8 mouse cellular contexts compared by ENCODE assay signal in the genomic region with DNA sequence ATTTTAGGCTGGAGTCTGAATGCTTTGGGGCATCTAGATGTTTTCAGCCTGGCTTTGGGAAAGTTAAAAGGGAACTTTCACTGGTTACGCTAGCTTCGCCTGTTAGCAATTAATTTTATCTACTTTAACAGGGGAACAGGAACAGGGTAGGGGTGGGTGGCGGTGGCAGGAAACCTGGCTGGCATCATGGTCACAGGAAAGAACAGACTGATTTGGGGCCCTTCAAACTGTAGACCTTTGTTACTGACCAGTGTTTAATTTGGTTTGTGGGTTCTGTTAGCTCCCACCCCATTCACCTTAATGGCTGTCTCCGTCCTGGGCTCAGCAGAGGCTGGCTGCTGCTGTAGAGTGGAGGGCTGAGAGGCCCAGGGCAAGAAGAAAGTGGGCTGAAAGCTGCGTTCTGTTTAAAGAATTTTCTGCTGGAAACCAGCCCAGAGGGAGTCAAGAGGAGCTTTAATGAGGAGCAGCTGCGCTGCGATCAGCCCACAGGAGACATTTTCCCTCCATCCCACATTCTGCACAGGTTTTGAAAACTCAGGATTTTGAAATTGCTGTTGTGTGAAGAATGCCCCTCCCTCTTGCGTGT. TPM values are rescaled to one million over a fixed set of nuclear protein-coding genes. Genes with fewer than 3 reads are reported as not detected.
DNase-seq lines count a peak whose midpoint lies in the region; ATAC-seq and TF ChIP-seq lines count a peak whose summit lies in the region.

No protein-coding gene starts in this region.

- peak overlapping the region; percentile 7; the same call in 1 of the 2 replicates for H3K4me2 ChIP-seq in intestine, embryonic 16.5 days (ENCODE audit: low read depth, low read length)
- peak overlapping the region; percentile 28 for H3K4me2 ChIP-seq in liver, embryonic 13.5 days
- H3K4me2 ChIP-seq in myocyte (ENCODE audit: low read depth), result peak overlapping the region; percentile 83

- no peak for TF ChIP-seq POLR2A in myocyte (IDR thresholded peaks at IDR 0.05; ENCODE audit: insufficient read length, low read depth)

- no peaks in the 10 kb centered on the region for H3K36me3 ChIP-seq in intestine, embryonic 16.5 days (ENCODE audit: control insufficient read depth, insufficient read depth, low read length)
- no peaks in the 10 kb centered on the region for H3K36me3 ChIP-seq in liver, embryonic 13.5 days
- H3K36me3 ChIP-seq in myocyte (ENCODE audit: control insufficient read depth, insufficient read depth), result no peaks in the 10 kb centered on the region

- H3K9ac ChIP-seq in intestine, embryonic 16.5 days (ENCODE audit: low read depth, low read length), result no peak overlapping the region
- peak overlapping the region; percentile 18 for H3K9ac ChIP-seq in liver, embryonic 13.5 days

- peaks cover 77% of the 10 kb centered on the region for H3K79me2 ChIP-seq in myocyte (ENCODE audit: control insufficient read depth, insufficient read depth)

- H3ac ChIP-seq in myocyte (ENCODE audit: control insufficient read depth, insufficient read length), result no peak overlapping the region

- WGBS in intestine, embryonic 16.5 days, result 36% methylated on average over 8 of the region's 8 CpGs
- 38% methylated on average over 8 of the region's 8 CpGs for WGBS in liver, embryonic 13.5 days (ENCODE audit: insufficient replicate concordance)

- H3K9me3 ChIP-seq in intestine, embryonic 16.5 days (ENCODE audit: control insufficient read depth, low read length), result no peaks in the 10 kb centered on the region
- H3K9me3 ChIP-seq in liver, embryonic 13.5 days (replicated peaks), result no peaks in the 10 kb centered on the region

- peak; percentile 50 for DNase-seq in adrenal gland, postnatal 14 days
- DNase-seq in adrenal gland, adult 8-10 months, result no peak
- peak; percentile 78 for DNase-seq in embryo, embryonic 11 days
- no peak for DNase-seq in liver, embryonic 13.5 days
- no peak for DNase-seq in cerebellum, adult 9-10 months

- peak overlapping the region; percentile 82 for H3K27ac ChIP-seq in intestine, embryonic 16.5 days (ENCODE audit: low read length)
- peak overlapping the region; percentile 76 for H3K27ac ChIP-seq in liver, embryonic 13.5 days

- H3K4me1 ChIP-seq in intestine, embryonic 16.5 days (ENCODE audit: control insufficient read depth, insufficient read depth, low read length), result peaks cover 30% of the 10 kb centered on the region
- H3K4me1 ChIP-seq in liver, embryonic 13.5 days (replicated peaks), result peaks cover 87% of the 10 kb centered on the region

- H3K27me3 ChIP-seq in intestine, embryonic 16.5 days (replicated peaks; ENCODE audit: control insufficient read depth, insufficient read depth, low read length), result no peaks in the 10 kb centered on the region
- no peaks in the 10 kb centered on the region for H3K27me3 ChIP-seq in liver, embryonic 13.5 days
- H3K27me3 ChIP-seq in myocyte (ENCODE audit: control insufficient read depth, insufficient read depth, insufficient read length), result no peaks in the 10 kb centered on the region

- no peak overlapping the region for H3K4me3 ChIP-seq in intestine, embryonic 16.5 days (ENCODE audit: low read length)
- no peak overlapping the region for H3K4me3 ChIP-seq in liver, embryonic 13.5 days (replicated peaks)
- H3K4me3 ChIP-seq in myocyte, result no peak overlapping the region

- ATAC-seq in granulocyte monocyte progenitor cell, adult 5-6 weeks (replicated peaks; ENCODE audit: poor library complexity, severe bottlenecking), result peak; percentile 36
- ATAC-seq in intestine, embryonic 16.5 days, result peak; percentile 69
- no peak for ATAC-seq in liver, embryonic 13.5 days (ENCODE audit: low read depth)

TF ChIP-seq in myocyte, 11 proteins besides CTCF, POLR2A, EP300 and RAD21:
- peak in 2 of 3 experiments; percentile 36 to 41 for TF ChIP-seq MYOG (IDR thresholded peaks at IDR 0.05; ENCODE audit: control insufficient read depth in 1 of 3, insufficient read depth in 1 of 3, insufficient read length in 2 of 3, low read depth in 2 of 3)
- TF ChIP-seq MAX (IDR thresholded peaks at IDR 0.05; ENCODE audit: low read depth), result no peak
- TF ChIP-seq TCF12 (IDR thresholded peaks at IDR 0.05; ENCODE audit: insufficient read depth, poor library complexity, severe bottlenecking), result peak; percentile 51
- TF ChIP-seq MYOD1 (IDR thresholded peaks at IDR 0.05; ENCODE audit: control insufficient read depth in 1 of 3, insufficient read length in 2 of 3, low read depth in 2 of 3), result peak; percentile 24 to 72 (median 56)
- peak; percentile 3 for TF ChIP-seq E2F4 (IDR thresholded peaks at IDR 0.05; ENCODE audit: insufficient read depth)
TF ChIP-seq in myocyte: peak in this region for 4.

RNA-seq across cellular contexts. Expression of a gene that starts 50.0 kb away (rescaled TPM):
- 46.7 and 47.6 TPM in 2 replicates for total RNA-seq in adrenal gland, postnatal 14 days (2021)
- 10 to 100 TPM; 73.6 to 99.3 (median 77.1) TPM for total RNA-seq in adrenal gland, adult 8-10 months (2022)
- 27.9 TPM in 2 replicates for total RNA-seq in granulocyte monocyte progenitor cell, adult 5-6 weeks (2014; fragmentation: Nextera tagmentation)
- total RNA-seq in granulocyte monocyte progenitor cell, adult 5-6 weeks (2017), result 23.1 and 31.3 TPM in 2 replicates
- polyA plus RNA-seq in intestine, embryonic 16.5 days (2015; fragmentation: Nextera tagmentation; extraction: Ambion mirVana), result 9.1 and 10.9 TPM in 2 replicates
- polyA plus RNA-seq in liver, embryonic 13.5 days (2015; fragmentation: Nextera tagmentation; extraction: Ambion mirVana), result 4.8 and 5.7 TPM in 2 replicates
- 15.1 TPM for polyA plus RNA-seq in myocyte (2012; fragmentation: generic; extraction: Trizol)

Comparison
In these comparisons a context has a peak if more than half of its experiments do, and no peak if none do; other contexts are left out.
1. DNase-seq: peak in adrenal gland, postnatal 14 days (single experiment) and embryo, embryonic 11 days (single experiment); none in adrenal gland, adult 8-10 months (single experiment), liver, embryonic 13.5 days (single experiment) and cerebellum, adult 9-10 months (single experiment).
2. H3K4me2 ChIP-seq: peak in every context shown above with its lines; median percentile 83 in myocyte; 28 in liver, embryonic 13.5 days; 7 in intestine, embryonic 16.5 days.